Mouse (Mus musculus) stomach, embryonic 16.5 days (tissue): ENCODE data around the gene Gng5. TPM values are rescaled to one million over a fixed set of nuclear protein-coding genes. Genes with fewer than 3 reads are reported as not detected.

Source experiments
- ATAC-seq: fragments of 200-750 bp; cut with Nextera tagmentation; 2 replicates; pipeline ENCODE4 v1.8.0; 2017; ENCODE audit warnings: moderate number of reproducible peaks, moderate TSS enrichment; ENCODE audit not compliant: insufficient read depth, low FRiP score
- H3K27ac ChIP-seq: fragments of 300-500 bp; sonication (generic); 2 replicates; pipeline ENCODE4 v1.5.1; 2014; ENCODE audit warnings: low read length
- H3K27me3 ChIP-seq: fragments of 300-500 bp; sonication (generic); 2 replicates; pipeline ENCODE4 v1.6.1; 2014; ENCODE audit warnings: low read length, control low read depth, mixed read lengths; ENCODE audit not compliant: control insufficient read depth, insufficient read depth
- H3K36me3 ChIP-seq: fragments of 300-500 bp; sonication (generic); 2 replicates; pipeline ENCODE4 v1.6.1; 2014; ENCODE audit warnings: low read length; ENCODE audit not compliant: control insufficient read depth, insufficient read depth
- H3K4me1 ChIP-seq: fragments of 300-500 bp; sonication (generic); 2 replicates; pipeline ENCODE4 v1.6.1; 2014; ENCODE audit warnings: low read length, control low read depth, mixed read lengths; ENCODE audit not compliant: control insufficient read depth, insufficient read depth
- H3K4me2 ChIP-seq: fragments of 300-500 bp; sonication (generic); 2 replicates; pipeline ENCODE4 v1.6.1; 2014; ENCODE audit warnings: low read depth, low read length, mixed read lengths
- H3K4me3 ChIP-seq: fragments of 300-500 bp; sonication (generic); replicated peaks from 2 replicates; pipeline ENCODE4 v1.5.1; 2014; ENCODE audit warnings: mild to moderate bottlenecking, low read length
- H3K9ac ChIP-seq: fragments of 300-500 bp; sonication (generic); 2 replicates; pipeline ENCODE4 v1.6.1; 2014; ENCODE audit warnings: low read length
- H3K9me3 ChIP-seq: fragments of 300-500 bp; sonication (generic); replicated peaks from 2 replicates; pipeline ENCODE4 v1.6.1; 2016; ENCODE audit warnings: low read length, control low read depth; ENCODE audit not compliant: control insufficient read depth
- WGBS: fragments of 180-500 bp; shearing (Covaris S2); extraction: QIAGEN DNeasy Blood & Tissue Kit; methylation state at CpG from one replicate; pipeline ENCODE4 v1.1.7; 2014; 5-methylcytosine and 5-hydroxymethylcytosine counted together
- polyA plus RNA-seq: library from polyadenylated mRNA; unstranded; fragments of >200 nt; fragmentation: Nextera tagmentation; extraction: Ambion mirVana; gene quantifications from 2 replicates; pipeline ENCODE4 v1.2.1, GENCODE M21; 2015

Gng5 gene
- polyA plus RNA-seq, 1 experiment from 2014 or later = 955 TPM

- no peaks in the 10 kb centered on the region for H3K9me3 ChIP-seq
- under 1% methylated on average over 77 of the region's 82 CpGs for WGBS
- H3K27ac ChIP-seq = peak within 1 kb of the TSS; percentile 99
- peak; percentile 95 for ATAC-seq
- H3K4me1 ChIP-seq = peaks cover 3% of the 10 kb centered on the region; the same call in 1 of the 2 replicates
- peak within 1 kb of the TSS; percentile 94 for H3K9ac ChIP-seq
- H3K36me3 ChIP-seq = 0 out of 2 replicates have a peak, but pooled peaks cover 11% of the 10 kb centered on the region
- peak within 1 kb of the TSS; percentile 85 for H3K4me3 ChIP-seq
- peak within 1 kb of the TSS; percentile 75 for H3K4me2 ChIP-seq
- no peaks in the 10 kb centered on the region for H3K27me3 ChIP-seq
These were observed 21.4 kb downstream of the Gng5 start, which contains the start of gene Rpf1 for GRCm38 (mm10) chr3:146520798-146521651. Rpf1 (minus strand) TSS chr3:146521429.

GRCm38 (mm10) chr3:146521652-146522020, 22.0 kb downstream of the Gng5 start:
- WGBS = 10% methylated on average over 8 of the region's 8 CpGs
- no peak for ATAC-seq
- H3K9ac ChIP-seq = peak overlapping the region; percentile 94

GRCm38 (mm10) chr3:146528335-146528734, 28.7 kb downstream of the Gng5 start:
- 48% methylated on average over 2 of the region's 2 CpGs for WGBS
- Histone ChIP-seq H3K4me2 (no peak overlapping the region), H3K27me3 (no peaks in the 10 kb centered on the region), H3K4me3 (no peak overlapping the region), H3K36me3 (no peaks in the 10 kb centered on the region), H3K9ac (no peak overlapping the region), H3K27ac (no peak overlapping the region), H3K4me1 (no peaks in the 10 kb centered on the region), H3K9me3 (no peaks in the 10 kb centered on the region)
- no peak for ATAC-seq

More at GRCm38 (mm10) chr3:146521652-146522020, 22.0 kb downstream of the Gng5 start:
- H3K27me3 ChIP-seq = no peaks in the 10 kb centered on the region
- H3K36me3 ChIP-seq = 0 out of 2 replicates have a peak, but pooled peaks cover 11% of the 10 kb centered on the region
- no peaks in the 10 kb centered on the region for H3K9me3 ChIP-seq
- peak overlapping the region; percentile 85 for H3K4me3 ChIP-seq
- peak overlapping the region; percentile 75 for H3K4me2 ChIP-seq
- peak overlapping the region; percentile 99 for H3K27ac ChIP-seq
- peaks cover 3% of the 10 kb centered on the region; the same call in 1 of the 2 replicates for H3K4me1 ChIP-seq

GRCm38 (mm10) chr3:146534986-146535385, 35.4 kb downstream of the Gng5 start:
- Histone ChIP-seq H3K36me3 (no peaks in the 10 kb centered on the region), H3K27ac (no peak overlapping the region)
- 66% methylated on average over 6 of the region's 6 CpGs for WGBS

GRCm38 (mm10) chr3:146540521-146541273, 41.1 kb downstream of the Gng5 start:
- Histone ChIP-seq H3K9ac (no peak overlapping the region), H3K27ac (no peak overlapping the region), H3K36me3 (no peaks in the 10 kb centered on the region), H3K4me2 (no peak overlapping the region), H3K4me3 (no peak overlapping the region), H3K9me3 (no peaks in the 10 kb centered on the region), H3K27me3 (no peaks in the 10 kb centered on the region), H3K4me1 (no peaks in the 10 kb centered on the region)
- no peak for ATAC-seq
- 32% methylated on average over 4 of the region's 4 CpGs for whole genome bisulfite sequencing

More at GRCm38 (mm10) chr3:146534986-146535385, 35.4 kb downstream of the Gng5 start:
- H3K9me3 ChIP-seq = no peaks in the 10 kb centered on the region
- no peak overlapping the region for H3K4me3 ChIP-seq
- H3K4me2 ChIP-seq = no peak overlapping the region
- H3K4me1 ChIP-seq = no peaks in the 10 kb centered on the region
- no peak for ATAC-seq
- no peaks in the 10 kb centered on the region for H3K27me3 ChIP-seq
- no peak overlapping the region for H3K9ac ChIP-seq

- no peaks in the 10 kb centered on the region for H3K27me3 ChIP-seq
- H3K4me1 ChIP-seq = no peaks in the 10 kb centered on the region
- H3K27ac ChIP-seq = no peak overlapping the region
- H3K4me3 ChIP-seq = no peak overlapping the region
- no peaks in the 10 kb centered on the region for H3K36me3 ChIP-seq
- H3K4me2 ChIP-seq = no peak overlapping the region
- 27% methylated on average over 1 of the region's 1 CpGs for WGBS
- ATAC-seq = no peak
- no peaks in the 10 kb centered on the region for H3K9me3 ChIP-seq
- no peak overlapping the region for H3K9ac ChIP-seq
These were observed 44.0 kb downstream of the Gng5 start for GRCm38 (mm10) chr3:146543632-146544031.

- H3K36me3 ChIP-seq = no peaks in the 10 kb centered on the region
- no peak overlapping the region for H3K4me3 ChIP-seq
- ATAC-seq = no peak
- no peak overlapping the region for H3K4me2 ChIP-seq
- no peaks in the 10 kb centered on the region for H3K4me1 ChIP-seq
- no peaks in the 10 kb centered on the region for H3K9me3 ChIP-seq
- no peaks in the 10 kb centered on the region for H3K27me3 ChIP-seq
- H3K27ac ChIP-seq = no peak overlapping the region
- no peak overlapping the region for H3K9ac ChIP-seq
- 85% methylated on average over 7 of the region's 7 CpGs for WGBS
These were observed 55.2 kb downstream of the Gng5 start for GRCm38 (mm10) chr3:146554816-146555215.
